Mouse (Mus musculus): ENCODE results near the gene Dhx33. TPM values are rescaled to one million over a fixed set of nuclear protein-coding genes. Genes with fewer than 3 reads are reported as not detected.

Dhx33 gene
- total and polyA plus RNA-seq, 3 experiments: 42.6 to 49.8 TPM; not detected in 1

GRCm38 (mm10) chr11:70969821-70970559, 34.2 kb downstream of the Dhx33 start, which contains the start of the genes Nup88 and Rpain (continued):
- 0 out of 2 replicates have a peak, but pooled peaks have one; percentile 2 for TF ChIP-seq MYB (IDR thresholded peaks at IDR 0.05; ENCODE audit: low read depth, low read length)
- TF ChIP-seq POLR2AphosphoS2 (IDR thresholded peaks at IDR 0.05; ENCODE audit: low read length): peak; percentile 89
- TF ChIP-seq MAFK (IDR thresholded peaks at IDR 0.05; ENCODE audit: borderline replicate concordance, low read depth, low read length): no peak
- TF ChIP-seq MXI1 (IDR thresholded peaks at IDR 0.05; ENCODE audit: low read depth, low read length): peak; percentile 40; the same call in 1 of the 2 replicates

- no peak for TF ChIP-seq KAT2A (conservative IDR thresholded peaks at IDR 0.05; ENCODE audit: low read depth, low read length)
- TF ChIP-seq USF2 (IDR thresholded peaks at IDR 0.05; ENCODE audit: borderline replicate concordance in 1 of 2, insufficient read depth in 1 of 2, low read depth in 1 of 2, low read length in 2 of 2): no peak
- TF ChIP-seq ZMIZ1 (IDR thresholded peaks at IDR 0.05; ENCODE audit: low read depth, low read length): no peak
- TF ChIP-seq MAX (IDR thresholded peaks at IDR 0.05; ENCODE audit: low read length): no peak; the same call in 1 of the 2 replicates
- no peak for TF ChIP-seq CTCF (IDR thresholded peaks at IDR 0.05 in 2 of 3, conservative IDR thresholded peaks at IDR 0.05 in 1 of 3; ENCODE audit: control insufficient read depth in 1 of 3, insufficient read depth in 1 of 3, low read depth in 2 of 3, low read length in 3 of 3, poor library complexity in 1 of 3, severe bottlenecking in 1 of 3)
- peak; percentile 54; the same call in 1 of the 2 replicates for TF ChIP-seq MXI1 (IDR thresholded peaks at IDR 0.05; ENCODE audit: low read depth, low read length)
- no peak for TF ChIP-seq TAL1 (IDR thresholded peaks at IDR 0.05; ENCODE audit: low read length)
- TF ChIP-seq ETS1 (IDR thresholded peaks at IDR 0.05; ENCODE audit: low read depth, low read length): 0 out of 2 replicates have a peak, but pooled peaks have one; percentile 3
- TF ChIP-seq MAZ (IDR thresholded peaks at IDR 0.05; ENCODE audit: low read depth, low read length): no peak
- TF ChIP-seq MAFK (IDR thresholded peaks at IDR 0.05; ENCODE audit: borderline replicate concordance, low read depth, low read length): no peak
- TF ChIP-seq ZKSCAN1 (IDR thresholded peaks at IDR 0.05; ENCODE audit: low read depth, low read length): no peak
- TF ChIP-seq TCF12 (IDR thresholded peaks at IDR 0.05; ENCODE audit: low read depth, low read length): no peak
- TF ChIP-seq ELF1 (IDR thresholded peaks at IDR 0.05; ENCODE audit: low read depth, low read length): no peak
- no peak for TF ChIP-seq RAD21 (IDR thresholded peaks at IDR 0.05; ENCODE audit: low read depth, low read length)
- no peak for TF ChIP-seq MEF2A (IDR thresholded peaks at IDR 0.05; ENCODE audit: extremely low read depth, insufficient replicate concordance, low read depth, low read length, poor library complexity, severe bottlenecking)
- peak; percentile 76; the same call in 1 of the 2 replicates for TF ChIP-seq CHD1 (IDR thresholded peaks at IDR 0.05; ENCODE audit: low read depth, low read length)
- no peak for TF ChIP-seq GATA1 (IDR thresholded peaks at IDR 0.05; ENCODE audit: low read depth, low read length)
- no peak for TF ChIP-seq SMC3 (IDR thresholded peaks at IDR 0.05; ENCODE audit: low read depth, low read length)
- TF ChIP-seq ZNF384 (IDR thresholded peaks at IDR 0.05; ENCODE audit: low read depth, low read length): no peak
- no peak for TF ChIP-seq POLR2A (IDR thresholded peaks at IDR 0.05; ENCODE audit: control insufficient read depth in 1 of 2, insufficient read depth in 1 of 2, low read depth in 1 of 2, low read length in 2 of 2, poor library complexity in 1 of 2)
- TF ChIP-seq JUND (IDR thresholded peaks at IDR 0.05; ENCODE audit: low read depth, low read length): no peak
- TF ChIP-seq SIN3A (IDR thresholded peaks at IDR 0.05; ENCODE audit: low read length): no peak; the same call in 1 of the 2 replicates
- TF ChIP-seq NRF1 (IDR thresholded peaks at IDR 0.05; ENCODE audit: insufficient read depth, low read depth, low read length, poor library complexity, severe bottlenecking): no peak
- DNase-seq (ENCODE audit: low read depth, low spot score): no peak
- H3K27ac ChIP-seq (ENCODE audit: control insufficient read depth, low read depth, low read length): peak overlapping the region; percentile 62
- peaks cover 7 to 14% of the 10 kb centered on the region in 2 experiments for H3K4me1 ChIP-seq (ENCODE audit: control insufficient read depth in 1 of 2, insufficient read depth in 2 of 2, low read length in 2 of 2)
- peak overlapping the region; percentile 87 for H3K9ac ChIP-seq (ENCODE audit: control insufficient read depth, low read depth, low read length, poor library complexity, severe bottlenecking)
- peaks cover 21% of the 10 kb centered on the region for H3K79me2 ChIP-seq (ENCODE audit: control insufficient read depth, insufficient read depth, low read length, poor library complexity)
- H3K9me3 ChIP-seq (replicated peaks; ENCODE audit: insufficient read depth, low read length): no peaks in the 10 kb centered on the region
- peaks cover 17 to 20% of the 10 kb centered on the region in 2 experiments for H3K36me3 ChIP-seq (ENCODE audit: control insufficient read depth in 1 of 2, insufficient read depth in 2 of 2, low read length in 2 of 2)
- no peaks in the 10 kb centered on the region for H3K27me3 ChIP-seq (ENCODE audit: control insufficient read depth in 1 of 2, insufficient read depth in 2 of 2, low read length in 2 of 2)
- peak overlapping the region; percentile 73 to 91 for H3K4me3 ChIP-seq (ENCODE audit: control insufficient read depth in 1 of 2, insufficient read depth in 1 of 2, low read depth in 2 of 2, low read length in 2 of 2)
Measured at GRCm38 (mm10) chr11:70969271-70969794, 34.9 kb downstream of the Dhx33 start.

All from MEL (cell line).